Mouse (Mus musculus) testis, adult 2 months (tissue): Measurements from ENCODE around the gene Dio1.

Source experiments
- CTCF ChIP-seq: fragments of 200-500 bp; IDR thresholded peaks from 2 replicates; pipeline ENCODE4 v1.5.1; 2012; ENCODE audit warnings: low read depth, mild to moderate bottlenecking, inconsistent platforms, low read length, moderate library complexity; ENCODE audit not compliant: control insufficient read depth, insufficient read depth, insufficient replicate concordance
- POLR2A ChIP-seq: fragments of 200-500 bp; IDR thresholded peaks from 2 replicates; pipeline ENCODE4 v1.6.1; 2012; ENCODE audit warnings: low read depth, mild to moderate bottlenecking, inconsistent platforms, low read length, moderate library complexity; ENCODE audit not compliant: control insufficient read depth

DNA sequence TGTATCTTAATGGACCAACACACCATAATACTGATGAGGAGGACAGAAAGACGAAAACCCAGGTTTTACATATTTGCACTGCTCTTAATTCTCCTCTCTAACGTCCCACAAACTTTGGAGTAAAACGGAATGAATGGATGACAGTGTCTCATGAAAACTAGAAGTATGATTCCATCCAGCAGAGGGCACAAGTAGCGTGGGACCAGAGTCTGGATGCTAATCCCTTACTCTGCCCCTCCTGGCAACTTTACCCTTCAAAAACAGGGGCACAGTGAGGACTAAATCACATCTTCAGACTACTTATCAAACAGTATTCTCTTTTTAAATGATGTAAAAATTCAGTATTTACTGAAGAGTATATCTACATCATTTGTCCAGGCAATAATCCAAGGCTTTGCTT, 56.5 kb downstream of the Dio1 start:
- TF ChIP-seq POLR2A (no peak), CTCF (no peak)
